Mouse (Mus musculus): Measurements from ENCODE around the gene Zfp661.

Zfp661 gene

GRCm38 (mm10) chr2:127549711-127550110 is 37.2 kb downstream of the Zfp661 start:
- no peak for DNase-seq

- DNase-seq: no peak
These were observed 38.4 kb downstream of the Zfp661 start for GRCm38 (mm10) chr2:127548342-127549074.

GRCm38 (mm10) chr2:127541697-127542096 is 45.2 kb downstream of the Zfp661 start:
- no peak for DNase-seq

- no peak for DNase-seq
These were observed 45.7 kb downstream of the Zfp661 start, which contains the start of gene Prom2 for GRCm38 (mm10) chr2:127541185-127541584. Gene Prom2, minus strand, starts transcription at chr2:127541467.

GRCm38 (mm10) chr2:127539494-127539893 is 47.4 kb downstream of the Zfp661 start:
- no peak for DNase-seq

GRCm38 (mm10) chr2:127537548-127537947 is 49.3 kb downstream of the Zfp661 start:
- DNase-seq: no peak

GRCm38 (mm10) chr2:127535363-127535762 is 51.5 kb downstream of the Zfp661 start:
- no peak for DNase-seq

GRCm38 (mm10) chr2:127532379-127532778 is 54.5 kb downstream of the Zfp661 start:
- no peak for DNase-seq

GRCm38 (mm10) chr2:127531592-127531991 is 55.3 kb downstream of the Zfp661 start:
- DNase-seq: no peak

- no peak for DNase-seq
These were observed 56.5 kb downstream of the Zfp661 start for GRCm38 (mm10) chr2:127530418-127530817.

- no peak for DNase-seq
These were observed 61.7 kb downstream of the Zfp661 start for GRCm38 (mm10) chr2:127525004-127525775.

Measured in thymus, adult 18-20 months (tissue).